Mouse (Mus musculus): Measurements from ENCODE around the gene Exoc3l.

GRCm38 (mm10) chr8:105341399-105341798 lies 45.5 kb upstream of the Exoc3l start:
- TF ChIP-seq CTCF (IDR thresholded peaks at IDR 0.05; ENCODE audit: low read depth, low read length): no peak
- no peak for TF ChIP-seq TAL1 (conservative IDR thresholded peaks at IDR 0.05; ENCODE audit: low read depth, low read length)
- TF ChIP-seq POLR2AphosphoS5 (IDR thresholded peaks at IDR 0.05; ENCODE audit: insufficient replicate concordance, low read depth, low read length): no peak
- no peak for TF ChIP-seq GATA1 (IDR thresholded peaks at IDR 0.05; ENCODE audit: borderline replicate concordance, low read length)
